Mouse (Mus musculus) heart, embryonic 14.5 days (tissue): Measurements from ENCODE around the gene Naip1. TPM values are rescaled to one million over a fixed set of nuclear protein-coding genes. Genes with fewer than 3 reads are reported as not detected.

Source experiments
- ATAC-seq: fragments of 200-750 bp; cut with Nextera tagmentation; 2 replicates; pipeline ENCODE4 v1.8.0; 2017; ENCODE audit warnings: low read depth, moderate TSS enrichment; ENCODE audit not compliant: insufficient number of reproducible peaks, insufficient read depth, low FRiP score
- H3K27ac ChIP-seq, 2 experiments: fragments of 200-500 bp in 1 of 2; fragments of 300-500 bp in 1 of 2; sonication (generic) in 1 of 2; replicated peaks in 1 of 2; 2 replicates each; pipeline ENCODE4 v1.5.1; 2012 to 2014; ENCODE audit warnings: low read depth in 2 of 2, low read length in 2 of 2, control low read depth in 1 of 2, mild to moderate bottlenecking in 1 of 2, mixed read lengths in 1 of 2; ENCODE audit not compliant: control insufficient read depth in 1 of 2, insufficient read depth in 1 of 2
- H3K27me3 ChIP-seq: fragments of 300-500 bp; sonication (generic); 2 replicates; pipeline ENCODE4 v1.6.1; 2014; ENCODE audit warnings: mild to moderate bottlenecking, low read length, control low read depth; ENCODE audit not compliant: control insufficient read depth, insufficient read depth
- H3K36me3 ChIP-seq: fragments of 300-500 bp; sonication (generic); 2 replicates; pipeline ENCODE4 v1.6.1; 2014; ENCODE audit warnings: mild to moderate bottlenecking, control low read depth, low read length, mixed read lengths; ENCODE audit not compliant: control insufficient read depth, insufficient read depth
- H3K4me1 ChIP-seq, 2 experiments: fragments of 200-500 bp in 1 of 2; fragments of 300-500 bp in 1 of 2; sonication (generic) in 1 of 2; 2 replicates each; pipeline ENCODE4 v1.6.1; 2012 to 2014; ENCODE audit warnings: low read length in 2 of 2, control low read depth in 1 of 2, mixed read lengths in 1 of 2; ENCODE audit not compliant: control insufficient read depth in 2 of 2, insufficient read depth in 2 of 2
- H3K4me2 ChIP-seq: fragments of 300-500 bp; sonication (generic); 2 replicates; pipeline ENCODE4 v1.6.1; 2014; ENCODE audit warnings: mild to moderate bottlenecking, low read length
- H3K4me3 ChIP-seq, 2 experiments: fragments of 200-500 bp in 1 of 2; fragments of 300-500 bp in 1 of 2; sonication (generic) in 1 of 2; 2 replicates each; pipeline ENCODE4 v1.5.1; 2012 to 2014; ENCODE audit warnings: low read length in 2 of 2, mild to moderate bottlenecking in 2 of 2, control low read depth in 1 of 2, low read depth in 1 of 2, moderate library complexity in 1 of 2; ENCODE audit not compliant: control insufficient read depth in 1 of 2, insufficient read depth in 1 of 2
- H3K9ac ChIP-seq: fragments of 300-500 bp; sonication (generic); 2 replicates; pipeline ENCODE4 v1.6.1; 2014; ENCODE audit warnings: mild to moderate bottlenecking, low read length
- H3K9me3 ChIP-seq: fragments of 300-500 bp; sonication (generic); 2 replicates; pipeline ENCODE4 v1.6.1; 2016; ENCODE audit warnings: low read length, control low read depth; ENCODE audit not compliant: control insufficient read depth
- WGBS: fragments of 180-500 bp; shearing (Covaris S2); extraction: QIAGEN DNeasy Blood & Tissue Kit; methylation state at CpG from one replicate; pipeline ENCODE4 v1.1.7; 2014; 5-methylcytosine and 5-hydroxymethylcytosine counted together
- polyA plus RNA-seq: library from polyadenylated mRNA; unstranded; fragments of >200 nt; fragmentation: Nextera tagmentation; extraction: Ambion mirVana; gene quantifications from 2 replicates; pipeline ENCODE4 v1.2.1, GENCODE M21; 2014

Naip1 gene
- polyA plus RNA-seq, 1 experiment from 2014 or later = not detected

DNA sequence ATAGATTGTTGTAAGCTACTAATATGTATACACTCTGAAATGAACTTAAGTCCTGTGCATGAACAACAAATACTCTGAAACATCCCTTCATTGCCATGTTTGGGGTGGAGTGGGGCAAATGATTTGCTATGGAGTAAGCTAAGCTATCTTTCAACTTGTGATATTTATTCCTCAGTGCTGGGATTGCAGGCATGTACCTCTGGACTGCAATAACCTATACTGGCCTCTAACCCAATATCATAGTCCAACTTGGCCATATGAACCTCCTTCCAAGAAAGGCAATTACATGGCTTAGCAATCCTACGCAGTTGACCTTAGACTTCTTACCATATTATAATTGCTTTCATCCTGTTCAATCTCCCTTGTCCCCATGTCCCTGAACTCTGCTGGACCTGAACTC is 82.1 kb downstream of the Naip1 start:
- no peak overlapping the region for H3K9ac ChIP-seq
- no peak overlapping the region for H3K4me2 ChIP-seq
- H3K27me3 ChIP-seq = no peaks in the 10 kb centered on the region
- no peak for ATAC-seq
- no peaks in the 10 kb centered on the region for H3K4me1 ChIP-seq
- WGBS = 92% methylated on average over 1 of the region's 1 CpGs
- no peak overlapping the region for H3K27ac ChIP-seq
- H3K9me3 ChIP-seq = no peaks in the 10 kb centered on the region
- no peaks in the 10 kb centered on the region for H3K36me3 ChIP-seq
- no peak overlapping the region for H3K4me3 ChIP-seq

Other genes with a start within 250 kb of the Naip1 start
- gene Naip5, start 206.5 kb downstream of the Naip1 start, polyA plus RNA-seq = 0.20 and 0.22 TPM in 2 replicates
- 0.08 and 0.20 TPM in 2 replicates for gene Naip6, start 135.2 kb downstream of the Naip1 start, polyA plus RNA-seq
- gene Gtf2h2, start 39.7 kb upstream of the Naip1 start, polyA plus RNA-seq = 51.4 and 55.4 TPM in 2 replicates
- 2.0 and 2.1 TPM in 2 replicates for gene Ocln, start 99.8 kb upstream of the Naip1 start, polyA plus RNA-seq
- 3.1 and 3.6 TPM in 2 replicates for gene Marveld2, start 164.1 kb upstream of the Naip1 start, polyA plus RNA-seq
- gene Ak6, start 198.1 kb upstream of the Naip1 start, polyA plus RNA-seq = 246 and 262 TPM in 2 replicates
- gene Rad17, start 198.2 kb upstream of the Naip1 start, polyA plus RNA-seq = 25.1 and 26.3 TPM in 2 replicates
- gene Taf9, start 198.7 kb upstream of the Naip1 start, polyA plus RNA-seq = 6.2 and 8.5 TPM in 2 replicates
- 3.5 and 3.8 TPM in 2 replicates for gene Ccdc125, start 216.8 kb upstream of the Naip1 start, polyA plus RNA-seq